Mouse (Mus musculus): Measurements from ENCODE around the gene Vmn1r181.
"Not testable (repeated sequence)": the region's sequence is repeated elsewhere in the genome, so short reads cannot be mapped to it uniquely, and the experiment has no call there.

The Vmn1r181 gene

DNA sequence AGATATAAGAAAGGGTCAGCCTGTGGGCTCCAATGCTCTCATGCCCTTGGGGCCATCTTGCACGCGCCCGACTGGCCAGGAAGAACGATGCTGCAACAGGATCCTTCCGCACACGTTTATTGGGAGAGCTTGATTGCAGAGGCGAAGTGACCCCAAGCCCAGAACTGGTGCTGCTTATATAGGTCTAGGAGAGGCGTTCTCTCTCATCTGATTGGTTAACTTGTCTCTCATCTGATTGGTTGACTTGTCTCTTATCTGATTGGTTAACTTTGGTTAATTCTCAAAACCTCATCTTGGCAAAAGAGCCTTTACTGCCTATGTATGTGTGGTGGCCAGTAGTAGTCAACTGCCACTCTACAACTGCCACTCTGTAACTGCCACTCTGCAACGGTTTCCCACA, at the start of gene Vmn1r181:
Gene Vmn1r181 (plus strand): TSS at position 301 of the 400 bp plus-strand sequence.
- not testable (repeated sequence) for DNase-seq

DNA sequence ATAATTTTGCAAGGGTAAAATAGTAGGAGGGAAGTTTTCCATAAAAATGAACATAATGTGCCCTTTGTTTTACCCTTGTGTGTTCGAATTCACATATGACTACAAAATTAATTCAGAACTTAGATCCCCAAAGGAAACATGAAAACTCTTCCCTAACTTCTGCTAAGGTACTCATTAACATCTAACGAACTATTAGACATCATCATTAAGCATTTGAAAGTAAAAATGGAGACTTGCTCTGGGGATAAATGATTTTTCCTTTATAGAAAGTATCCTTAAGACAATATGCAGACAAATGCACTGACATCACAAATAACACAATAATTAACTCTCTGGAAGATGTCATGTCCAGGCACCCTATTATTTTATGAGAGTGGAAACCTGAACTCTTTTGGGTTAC, 47.7 kb upstream of the Vmn1r181 start, which contains the start of gene Vmn1r179:
Gene Vmn1r179 (plus strand): TSS at position 301 of the 400 bp plus-strand sequence.
- DNase-seq: no peak

GRCm38 (mm10) chr7:23950332-23950731, 24.1 kb upstream of the Vmn1r181 start, which contains the start of gene Vmn1r180:
Gene Vmn1r180 (plus strand): TSS chr7:23950632.
- no peak for DNase-seq

GRCm38 (mm10) chr7:23968044-23968443, 6.4 kb upstream of the Vmn1r181 start:
- peak in 1 of 2 experiments; percentile 4 for DNase-seq

GRCm38 (mm10) chr7:24001391-24001790, 27.0 kb downstream of the Vmn1r181 start, which contains the start of gene V1rd19:
Gene V1rd19 (plus strand): TSS chr7:24001691.
- no peak for DNase-seq
